Mouse (Mus musculus): ENCODE measurements at regions not wholly inside any gene's neighbourhood (a gene's known extent, or its start where the extent isn't known, plus 50 kb on each side); places are given as distances from the start of the nearest gene placed in this dataset. TPM values are rescaled to one million over a fixed set of nuclear protein-coding genes. Genes with fewer than 3 reads are reported as not detected.

DNA sequence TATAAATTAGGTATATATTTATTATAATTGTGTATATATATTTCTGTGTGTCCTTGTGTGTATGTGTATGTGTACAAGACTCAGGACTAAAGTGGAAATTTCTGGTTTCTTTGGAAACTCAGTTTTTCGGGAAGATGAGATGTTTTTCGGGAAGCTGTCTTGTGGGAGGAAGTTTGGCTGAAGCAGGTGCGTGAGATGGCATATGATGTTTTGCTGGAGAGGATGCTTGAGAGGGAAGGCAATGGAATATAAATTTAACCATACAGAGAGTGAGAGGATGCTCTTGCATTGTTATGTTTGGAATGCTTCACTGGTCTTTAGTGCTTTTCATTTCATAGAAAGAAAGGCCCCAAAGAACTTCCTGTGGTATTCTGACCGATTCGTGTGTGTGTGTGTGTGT, 141.3 kb upstream of the Rgs18 start:
- H3K9me3 ChIP-seq: no peaks in the 10 kb centered on the region
- no peak overlapping the region for H3K9ac ChIP-seq (replicated peaks)
- H3K36me3 ChIP-seq: no peaks in the 10 kb centered on the region
- no peak overlapping the region for H3K4me2 ChIP-seq (replicated peaks)
- WGBS: 88% methylated on average over 5 of the region's 5 CpGs
- no peak for ATAC-seq (replicated peaks)
- H3K27me3 ChIP-seq: no peaks in the 10 kb centered on the region
- no peaks in the 10 kb centered on the region for H3K4me1 ChIP-seq
- H3K4me3 ChIP-seq: no peak overlapping the region
- H3K27ac ChIP-seq (replicated peaks): no peak overlapping the region

DNA sequence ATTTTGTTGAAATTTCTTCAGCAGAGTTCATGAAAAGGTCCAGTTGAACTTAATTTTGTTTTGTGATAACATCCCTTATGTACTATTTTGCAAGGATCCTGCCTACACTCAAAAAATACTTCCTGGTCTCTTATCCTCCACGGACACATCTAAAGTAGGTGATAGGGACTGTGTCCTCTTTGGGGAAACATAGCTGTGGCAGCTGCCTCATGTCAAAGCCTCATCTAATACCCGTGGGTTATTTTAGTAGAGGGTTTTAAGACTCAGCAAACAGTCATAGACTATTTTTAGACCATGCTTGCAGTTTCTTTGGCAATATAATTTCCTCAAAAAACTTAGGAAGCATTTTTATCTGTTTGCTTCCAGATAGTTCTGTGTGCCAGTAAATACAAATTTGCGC, 127.8 kb upstream of the Rgs18 start:
- Histone ChIP-seq H3K27ac (replicated peaks) (no peak overlapping the region), H3K36me3 (no peaks in the 10 kb centered on the region), H3K9ac (replicated peaks) (no peak overlapping the region), H3K4me3 (no peak overlapping the region), H3K4me1 (no peaks in the 10 kb centered on the region), H3K9me3 (no peaks in the 10 kb centered on the region), H3K4me2 (replicated peaks) (no peak overlapping the region), H3K27me3 (no peaks in the 10 kb centered on the region)
- WGBS: 82% methylated on average over 3 of the region's 3 CpGs
- ATAC-seq (replicated peaks): no peak

DNA sequence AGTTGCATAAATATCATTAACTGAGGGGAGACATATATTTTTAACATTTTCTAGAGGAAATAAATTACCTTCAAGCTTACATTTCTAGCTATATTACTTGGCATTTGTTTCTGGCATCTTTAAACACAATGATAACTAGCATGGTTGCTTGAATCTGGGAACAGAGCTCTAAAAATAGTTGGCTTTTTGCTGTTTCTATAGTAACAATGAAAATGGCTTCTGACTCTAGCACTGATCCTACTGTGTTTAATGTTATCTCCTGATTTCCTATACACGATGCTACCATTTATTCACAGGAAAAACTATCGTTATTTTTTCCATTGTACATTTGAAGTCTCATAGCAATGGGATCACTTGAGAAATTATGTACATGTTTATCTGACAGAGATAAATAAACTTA, 108.4 kb upstream of the Rgs18 start:
- Histone ChIP-seq H3K27me3 (no peaks in the 10 kb centered on the region), H3K27ac (replicated peaks) (no peak overlapping the region), H3K9me3 (no peaks in the 10 kb centered on the region), H3K4me2 (replicated peaks) (no peak overlapping the region), H3K4me1 (no peaks in the 10 kb centered on the region), H3K9ac (replicated peaks) (no peak overlapping the region), H3K4me3 (no peak overlapping the region), H3K36me3 (no peaks in the 10 kb centered on the region)
- WGBS: 78% methylated on average over 2 of the region's 2 CpGs
- no peak; the same call in 1 of the 2 replicates for ATAC-seq (replicated peaks)

DNA sequence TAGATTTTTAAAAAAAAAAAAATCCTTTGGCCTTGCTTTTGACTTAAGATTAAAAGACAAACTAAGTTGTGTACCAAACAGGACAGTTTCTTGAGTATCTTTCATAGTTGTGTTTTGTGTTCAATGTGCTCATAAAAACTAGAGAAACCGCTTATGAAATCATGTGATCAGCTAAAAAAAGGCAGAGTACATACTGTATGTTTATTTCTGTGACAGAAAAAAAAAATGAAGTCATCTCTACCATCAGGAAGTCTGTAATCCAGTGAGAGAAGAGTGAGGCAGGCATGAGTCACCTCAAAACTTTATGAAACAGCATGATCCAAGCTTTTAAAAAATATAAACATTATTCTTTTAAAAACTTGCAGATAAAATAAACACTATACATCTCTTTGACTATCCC, 86.9 kb upstream of the Rgs18 start:
- no peak for ATAC-seq (replicated peaks)
- Histone ChIP-seq H3K27ac (replicated peaks) (no peak overlapping the region), H3K9ac (replicated peaks) (no peak overlapping the region), H3K4me1 (no peaks in the 10 kb centered on the region), H3K4me3 (no peak overlapping the region), H3K9me3 (no peaks in the 10 kb centered on the region), H3K4me2 (replicated peaks) (no peak overlapping the region), H3K36me3 (no peaks in the 10 kb centered on the region), H3K27me3 (no peaks in the 10 kb centered on the region)
- WGBS: 89% methylated on average over 1 of the region's 1 CpGs

Small RNA genes in the stretch of these regions (microRNA-seq; reads per million reads assigned to microRNA genes)
- not detected for gene Gm25708
